13 mouse cellular contexts compared by ENCODE assay signal in genomic region chr5:121089660-121090059, GRCm38 (mm10).
DNase-seq lines count a peak whose midpoint lies in the region; ATAC-seq lines count a peak whose summit lies in the region.
"Had no signal": no experiment of that assay in that cellular context is flagged by ENCODE, and none has a peak within 500 bp of the region (broad histone marks: within the 10 kb centered on the region; RNA-seq: fewer than 3 reads in every experiment).

No protein-coding gene starts in this region.

- no peak; the same call in 1 of the 2 replicates for ATAC-seq in forebrain, embryonic 15.5 days (replicated peaks)
- no peak for ATAC-seq in forebrain, embryonic 13.5 days
- ATAC-seq in hindbrain, embryonic 14.5 days (ENCODE audit: low FRiP score), result peak; percentile 53; the same call in 1 of the 2 replicates
- 0 out of 2 replicates have a peak, but pooled peaks have one; percentile 23 for ATAC-seq in neural tube, embryonic 13.5 days (ENCODE audit: low read depth)

- no peaks in the 10 kb centered on the region for H3K9me3 ChIP-seq in forebrain, embryonic 15.5 days
- H3K9me3 ChIP-seq in forebrain, embryonic 13.5 days (replicated peaks), result peaks cover 11% of the 10 kb centered on the region
- H3K9me3 ChIP-seq in hindbrain, embryonic 14.5 days (ENCODE audit: control insufficient read depth, low read length), result no peaks in the 10 kb centered on the region
- no peaks in the 10 kb centered on the region for H3K9me3 ChIP-seq in neural tube, embryonic 13.5 days

- H3K4me2 ChIP-seq in forebrain, embryonic 15.5 days (replicated peaks), result no peak overlapping the region
- no peak overlapping the region for H3K4me2 ChIP-seq in forebrain, embryonic 13.5 days
- H3K4me2 ChIP-seq in hindbrain, embryonic 14.5 days (replicated peaks), result no peak overlapping the region
- H3K4me2 ChIP-seq in neural tube, embryonic 13.5 days, result no peak overlapping the region
- H3K4me2 ChIP-seq: heart, embryonic 11.5 days; liver, embryonic 11.5 days had no signal

- peak; percentile 98 for DNase-seq in cerebellum, adult 9-10 months
- DNase-seq in hindbrain, embryonic 14.5 days (ENCODE audit: low spot score), result peak; percentile 50
- DNase-seq in kidney, postnatal 10 days, result no peak
- no peak for DNase-seq in frontal cortex, adult 2 months (ENCODE audit: extremely low spot score in 1 of 2, low spot score in 1 of 2)
- DNase-seq in ovary, adult 18-20 months (ENCODE audit: low spot score), result no peak
- DNase-seq: kidney, postnatal 36 days had no signal

- H3K27ac ChIP-seq in forebrain, embryonic 15.5 days (replicated peaks), result peak overlapping the region; percentile 51; the same call in 1 of the 2 replicates
- H3K27ac ChIP-seq in forebrain, embryonic 13.5 days, result no peak overlapping the region
- peak overlapping the region; percentile 54 for H3K27ac ChIP-seq in hindbrain, embryonic 14.5 days
- H3K27ac ChIP-seq in neural tube, embryonic 13.5 days (replicated peaks), result no peak overlapping the region
- H3K27ac ChIP-seq: left cerebral cortex, adult 2 months; macrophage had no signal

- H3K4me1 ChIP-seq in forebrain, embryonic 15.5 days, result peaks cover 5% of the 10 kb centered on the region
- H3K4me1 ChIP-seq in forebrain, embryonic 13.5 days, result peaks cover 6% of the 10 kb centered on the region
- H3K4me1 ChIP-seq in hindbrain, embryonic 14.5 days (replicated peaks; ENCODE audit: control insufficient read depth, insufficient read depth, low read length), result 0 out of 2 replicates have a peak, but pooled peaks cover 4% of the 10 kb centered on the region
- 0 out of 2 replicates have a peak, but pooled peaks cover 6% of the 10 kb centered on the region for H3K4me1 ChIP-seq in neural tube, embryonic 13.5 days (replicated peaks)

- 67% methylated on average over 7 of the region's 7 CpGs for WGBS in forebrain, embryonic 15.5 days
- 72% methylated on average over 7 of the region's 7 CpGs for WGBS in forebrain, embryonic 13.5 days
- 47% methylated on average over 7 of the region's 7 CpGs for WGBS in hindbrain, embryonic 14.5 days
- 64% methylated on average over 7 of the region's 7 CpGs for WGBS in neural tube, embryonic 13.5 days

- H3K9ac ChIP-seq in forebrain, embryonic 15.5 days (replicated peaks), result no peak overlapping the region
- H3K9ac ChIP-seq in forebrain, embryonic 13.5 days, result no peak overlapping the region
- 0 out of 2 replicates have a peak overlapping the region, but pooled peaks have one; percentile 16 for H3K9ac ChIP-seq in hindbrain, embryonic 14.5 days
- no peak overlapping the region for H3K9ac ChIP-seq in neural tube, embryonic 13.5 days

- H3K36me3 ChIP-seq in forebrain, embryonic 15.5 days, result no peaks in the 10 kb centered on the region
- H3K36me3 ChIP-seq in forebrain, embryonic 13.5 days (ENCODE audit: poor library complexity, severe bottlenecking), result no peaks in the 10 kb centered on the region
- H3K36me3 ChIP-seq in hindbrain, embryonic 14.5 days (replicated peaks; ENCODE audit: control insufficient read depth, insufficient read depth), result no peaks in the 10 kb centered on the region
- H3K36me3 ChIP-seq in neural tube, embryonic 13.5 days, result no peaks in the 10 kb centered on the region

- no peak overlapping the region for H3K4me3 ChIP-seq in forebrain, embryonic 15.5 days
- no peak overlapping the region for H3K4me3 ChIP-seq in forebrain, embryonic 13.5 days
- H3K4me3 ChIP-seq in hindbrain, embryonic 14.5 days (replicated peaks; ENCODE audit: low read length), result no peak overlapping the region
- no peak overlapping the region for H3K4me3 ChIP-seq in neural tube, embryonic 13.5 days
- H3K4me3 ChIP-seq: left cerebral cortex, adult 2 months had no signal

- H3K27me3 ChIP-seq in forebrain, embryonic 15.5 days, result no peaks in the 10 kb centered on the region
- no peaks in the 10 kb centered on the region for H3K27me3 ChIP-seq in forebrain, embryonic 13.5 days
- no peaks in the 10 kb centered on the region for H3K27me3 ChIP-seq in hindbrain, embryonic 14.5 days (ENCODE audit: control insufficient read depth, insufficient read depth, low read length)
- no peaks in the 10 kb centered on the region for H3K27me3 ChIP-seq in neural tube, embryonic 13.5 days

Comparison
In these comparisons a context has a peak if more than half of its experiments do, and no peak if none do; other contexts are left out.
1. H3K27ac ChIP-seq: peak in forebrain, embryonic 15.5 days (single experiment) and hindbrain, embryonic 14.5 days (single experiment); none in forebrain, embryonic 13.5 days (single experiment) and neural tube, embryonic 13.5 days (single experiment).
2. ATAC-seq: peak in hindbrain, embryonic 14.5 days (single experiment) and neural tube, embryonic 13.5 days (single experiment); none in forebrain, embryonic 15.5 days (single experiment) and forebrain, embryonic 13.5 days (single experiment).
3. DNase-seq: peak in cerebellum, adult 9-10 months (single experiment) and hindbrain, embryonic 14.5 days (single experiment); none in kidney, postnatal 10 days (single experiment), frontal cortex, adult 2 months (0 of 2) and ovary, adult 18-20 months (single experiment).